Mouse (Mus musculus): Measurements from ENCODE around the gene Shisal1. TPM values are rescaled to one million over a fixed set of nuclear protein-coding genes. Genes with fewer than 3 reads are reported as not detected.

Gene Shisal1
- total and polyA plus RNA-seq, 3 experiments = 0.05 TPM; not detected in 2

DNA sequence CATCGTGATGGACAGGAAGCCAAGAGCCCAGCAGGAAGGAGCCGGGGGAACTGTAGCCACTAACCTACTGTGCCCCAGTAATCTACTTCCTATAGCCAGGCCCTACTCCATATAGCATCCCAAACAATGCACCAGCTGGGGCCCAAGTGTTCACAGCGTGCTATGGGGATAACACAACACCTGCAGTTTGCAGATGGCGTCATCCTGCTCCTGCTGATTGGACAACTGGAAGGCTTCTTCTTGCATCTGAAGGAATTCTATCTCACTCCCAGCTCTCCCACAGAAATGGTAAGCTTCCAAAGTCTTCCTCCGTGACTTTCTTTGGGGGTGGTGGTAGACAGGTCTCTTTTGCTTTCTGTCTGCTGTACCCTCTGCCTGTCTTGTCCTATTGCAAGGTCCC is 109.3 kb downstream of the Shisal1 start:
- no peak for ATAC-seq (ENCODE audit: extremely low read depth, insufficient number of reproducible peaks, low FRiP score, poor library complexity, severe bottlenecking)
- DNase-seq (ENCODE audit: low spot score) = no peak
- Histone ChIP-seq H3K9me3 (replicated peaks) (peaks cover 93% of the 10 kb centered on the region), H3K36me3 (replicated peaks) (no peaks in the 10 kb centered on the region), H3K27me3 (ENCODE audit: insufficient read depth, low read length) (no peaks in the 10 kb centered on the region), H3K4me3 (ENCODE audit: low read depth, low read length) (no peak overlapping the region), H3K4me1 (ENCODE audit: insufficient read depth, low read depth, low read length) (no peaks in the 10 kb centered on the region)
- TF ChIP-seq TAL1 (conservative IDR thresholded peaks at IDR 0.05; ENCODE audit: low read depth, low read length) (no peak), GATA1 (IDR thresholded peaks at IDR 0.05; ENCODE audit: borderline replicate concordance, low read length) (no peak), CTCF (IDR thresholded peaks at IDR 0.05; ENCODE audit: low read depth, low read length) (no peak), GATA2 (IDR thresholded peaks at IDR 0.05; ENCODE audit: borderline replicate concordance, low read depth, low read length) (no peak), POLR2AphosphoS5 (IDR thresholded peaks at IDR 0.05; ENCODE audit: insufficient replicate concordance, low read depth, low read length) (no peak)

DNA sequence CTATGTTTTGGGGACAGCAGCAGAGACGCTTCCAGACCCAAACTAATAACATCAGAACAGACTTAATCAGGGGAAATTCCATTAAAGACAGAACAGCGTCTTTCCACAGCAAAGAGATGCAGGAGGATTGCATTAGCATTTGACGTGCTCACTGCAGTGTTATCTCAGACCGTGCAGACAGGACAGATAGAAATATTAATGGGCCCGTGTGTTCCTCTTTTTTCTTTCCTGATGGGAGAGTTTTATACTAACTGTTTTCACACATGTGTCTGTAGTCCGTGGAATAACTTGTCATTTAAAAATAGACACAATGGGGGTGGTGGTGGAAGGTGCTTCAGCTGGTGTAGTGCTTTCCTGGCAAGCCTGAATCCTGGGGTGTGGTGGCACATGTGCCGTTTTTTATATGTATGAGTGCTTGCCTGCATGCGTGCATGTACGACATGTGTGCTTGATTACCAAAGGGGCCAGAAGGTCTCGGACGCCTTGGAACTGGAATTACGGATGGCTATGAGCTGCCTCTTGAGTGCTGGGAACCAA is 110.5 kb downstream of the Shisal1 start:
- DNase-seq (ENCODE audit: low spot score) (no peak), ATAC-seq (ENCODE audit: extremely low read depth, insufficient number of reproducible peaks, low FRiP score, poor library complexity, severe bottlenecking) (no peak)
- H3K9me3 ChIP-seq (replicated peaks) = peaks cover 92% of the 10 kb centered on the region
- H3K4me3 ChIP-seq (ENCODE audit: low read depth, low read length) = no peak overlapping the region
- no peaks in the 10 kb centered on the region for H3K36me3 ChIP-seq (replicated peaks)
- no peak for TF ChIP-seq POLR2AphosphoS5 (IDR thresholded peaks at IDR 0.05; ENCODE audit: insufficient replicate concordance, low read depth, low read length)
- no peaks in the 10 kb centered on the region for H3K27me3 ChIP-seq (ENCODE audit: insufficient read depth, low read length)
- no peaks in the 10 kb centered on the region for H3K4me1 ChIP-seq (ENCODE audit: insufficient read depth, low read depth, low read length)

DNA sequence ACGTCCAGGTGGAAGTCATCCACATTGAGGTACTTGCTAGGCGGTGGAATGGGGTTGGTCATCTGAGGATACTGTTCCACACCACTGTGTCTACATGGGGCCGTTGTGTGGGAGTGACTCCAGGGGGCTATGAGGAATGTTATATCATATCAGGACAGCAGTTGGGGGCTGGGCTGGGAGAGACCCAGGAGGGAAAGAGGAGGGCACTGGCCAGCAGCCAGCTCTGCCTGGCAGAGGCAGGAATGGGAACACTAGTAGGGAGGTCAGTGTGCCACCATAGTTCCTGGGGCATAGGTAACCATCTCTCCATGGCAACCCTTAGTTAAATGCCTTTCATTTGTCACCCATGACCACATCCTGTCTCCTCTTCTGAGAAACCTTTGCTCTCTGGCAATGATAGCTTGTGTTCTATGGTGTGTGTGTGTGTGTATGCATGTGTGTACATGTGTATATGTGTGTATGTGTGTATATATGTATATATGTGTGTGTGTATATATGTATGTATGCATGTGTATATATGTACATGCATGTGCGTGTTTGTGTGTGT is 115.8 kb downstream of the Shisal1 start:
- no peaks in the 10 kb centered on the region for H3K36me3 ChIP-seq (replicated peaks)
- no peak for TF ChIP-seq TAL1 (conservative IDR thresholded peaks at IDR 0.05; ENCODE audit: low read depth, low read length)
- TF ChIP-seq POLR2AphosphoS5 (IDR thresholded peaks at IDR 0.05; ENCODE audit: insufficient replicate concordance, low read depth, low read length) = no peak
- TF ChIP-seq GATA1 (IDR thresholded peaks at IDR 0.05; ENCODE audit: borderline replicate concordance, low read length) = no peak
- no peak for TF ChIP-seq GATA2 (IDR thresholded peaks at IDR 0.05; ENCODE audit: borderline replicate concordance, low read depth, low read length)
- TF ChIP-seq CTCF (IDR thresholded peaks at IDR 0.05; ENCODE audit: low read depth, low read length) = no peak
- H3K4me1 ChIP-seq (ENCODE audit: insufficient read depth, low read depth, low read length) = no peaks in the 10 kb centered on the region
- peaks cover 90% of the 10 kb centered on the region for H3K9me3 ChIP-seq (replicated peaks)
- DNase-seq (ENCODE audit: low spot score) (no peak), ATAC-seq (ENCODE audit: extremely low read depth, insufficient number of reproducible peaks, low FRiP score, poor library complexity, severe bottlenecking) (no peak)
- no peak overlapping the region for H3K4me3 ChIP-seq (ENCODE audit: low read depth, low read length)
- no peaks in the 10 kb centered on the region for H3K27me3 ChIP-seq (ENCODE audit: insufficient read depth, low read length)

DNA sequence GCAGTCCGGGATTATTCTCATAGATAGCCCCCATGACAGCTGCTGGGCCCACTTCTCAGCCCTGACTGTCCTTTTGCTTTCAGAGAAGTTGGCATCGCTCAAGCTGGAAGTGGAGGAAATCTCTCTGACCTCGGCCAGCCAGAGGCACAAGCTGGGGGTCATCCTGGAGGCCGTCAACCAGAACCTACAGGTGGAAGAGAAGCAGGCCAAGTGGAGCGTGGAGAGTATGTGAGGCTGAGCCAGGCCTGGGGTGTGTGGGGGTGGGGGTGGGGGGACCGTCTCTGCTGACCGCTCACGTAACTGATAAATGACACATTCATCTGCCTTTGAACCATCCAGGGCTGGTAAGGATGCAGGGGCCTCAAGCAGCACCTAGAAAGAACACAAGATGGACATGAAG is 117.0 kb downstream of the Shisal1 start:
- Histone ChIP-seq H3K4me1 (ENCODE audit: insufficient read depth, low read depth, low read length) (no peaks in the 10 kb centered on the region), H3K9me3 (replicated peaks) (peaks cover 90% of the 10 kb centered on the region), H3K27me3 (ENCODE audit: insufficient read depth, low read length) (no peaks in the 10 kb centered on the region), H3K36me3 (replicated peaks) (no peaks in the 10 kb centered on the region), H3K4me3 (ENCODE audit: low read depth, low read length) (no peak overlapping the region)
- no peak for ATAC-seq (ENCODE audit: extremely low read depth, insufficient number of reproducible peaks, low FRiP score, poor library complexity, severe bottlenecking)
- no peak for DNase-seq (ENCODE audit: low spot score)
- TF ChIP-seq POLR2AphosphoS5 (IDR thresholded peaks at IDR 0.05; ENCODE audit: insufficient replicate concordance, low read depth, low read length) (no peak), GATA1 (IDR thresholded peaks at IDR 0.05; ENCODE audit: borderline replicate concordance, low read length) (no peak), CTCF (IDR thresholded peaks at IDR 0.05; ENCODE audit: low read depth, low read length) (no peak), TAL1 (conservative IDR thresholded peaks at IDR 0.05; ENCODE audit: low read depth, low read length) (no peak), GATA2 (IDR thresholded peaks at IDR 0.05; ENCODE audit: borderline replicate concordance, low read depth, low read length) (no peak)

Other genes with a start within 250 kb of the Shisal1 start
- gene Parvb, start 215.1 kb downstream of the Shisal1 start, total RNA-seq (2014; fragmentation: Nextera tagmentation) = 3.9 TPM in 1 of 2 replicates, not detected in the other
- gene Parvb, start 215.1 kb downstream of the Shisal1 start, total RNA-seq (2017) = not detected in 2 replicates
- 0.04 TPM in 2 replicates for gene Parvb, start 215.1 kb downstream of the Shisal1 start, polyA plus RNA-seq (2012)
- not detected in 2 replicates for gene Parvg, start 123.1 kb downstream of the Shisal1 start, total RNA-seq (2014; fragmentation: Nextera tagmentation)
- 0.12 TPM in 1 of 2 replicates, not detected in the other for gene Parvg, start 123.1 kb downstream of the Shisal1 start, total RNA-seq (2017)
- gene Parvg, start 123.1 kb downstream of the Shisal1 start, polyA plus RNA-seq (2012) = 0.02 and 0.03 TPM in 2 replicates
- gene Rtl6, start 110.7 kb upstream of the Shisal1 start, total RNA-seq (2014; fragmentation: Nextera tagmentation) = not detected in 2 replicates
- 0.12 and 0.16 TPM in 2 replicates for gene Rtl6, start 110.7 kb upstream of the Shisal1 start, total RNA-seq (2017)
- gene Rtl6, start 110.7 kb upstream of the Shisal1 start, polyA plus RNA-seq (2012) = not detected in 2 replicates
- gene Prr5, start 222.5 kb upstream of the Shisal1 start, total RNA-seq (2014; fragmentation: Nextera tagmentation) = not detected in 2 replicates
- not detected in 2 replicates for gene Prr5, start 222.5 kb upstream of the Shisal1 start, total RNA-seq (2017)
- not detected in 2 replicates for gene Prr5, start 222.5 kb upstream of the Shisal1 start, polyA plus RNA-seq (2012)